Mouse (Mus musculus) heart, embryonic 13.5 days (tissue): ENCODE measurements around the gene Mslnl. TPM values are rescaled to one million over a fixed set of nuclear protein-coding genes. Genes with fewer than 3 reads are reported as not detected.
A peak's percentile ranks its signal among the peaks of the same experiment; 100 is the strongest.

Experiments used
- ATAC-seq: fragments of 200-750 bp; cut with Nextera tagmentation; 2 replicates; pipeline ENCODE4 v1.8.0; 2017; ENCODE audit warnings: moderate TSS enrichment; ENCODE audit not compliant: insufficient number of reproducible peaks, low FRiP score, low TSS enrichment; ENCODE audit errors: extremely low read depth
- H3K27ac ChIP-seq: fragments of 300-500 bp; sonication (generic); replicated peaks from 2 replicates; pipeline ENCODE4 v1.5.1; 2015; ENCODE audit warnings: moderate library complexity, mild to moderate bottlenecking, inconsistent platforms
- H3K27me3 ChIP-seq: fragments of 300-500 bp; sonication (generic); replicated peaks from 2 replicates; pipeline ENCODE4 v1.6.1; 2015; ENCODE audit warnings: mild to moderate bottlenecking, inconsistent platforms
- H3K36me3 ChIP-seq: fragments of 300-500 bp; sonication (generic); 2 replicates; pipeline ENCODE4 v1.6.1; 2015; ENCODE audit warnings: mild to moderate bottlenecking, inconsistent platforms
- H3K4me1 ChIP-seq: fragments of 300-500 bp; sonication (generic); 2 replicates; pipeline ENCODE4 v1.6.1; 2015; ENCODE audit warnings: inconsistent platforms
- H3K4me2 ChIP-seq: fragments of 300-500 bp; sonication (generic); 2 replicates; pipeline ENCODE4 v1.6.1; 2015; ENCODE audit warnings: inconsistent platforms, mild to moderate bottlenecking, moderate library complexity
- H3K4me3 ChIP-seq: fragments of 300-500 bp; sonication (generic); 2 replicates; pipeline ENCODE4 v1.5.1; 2015; ENCODE audit warnings: moderate library complexity, mild to moderate bottlenecking, inconsistent platforms
- H3K9ac ChIP-seq: fragments of 300-500 bp; sonication (generic); 2 replicates; pipeline ENCODE4 v1.6.1; 2015; ENCODE audit warnings: inconsistent platforms, mild to moderate bottlenecking, moderate library complexity
- H3K9me3 ChIP-seq: fragments of 300-500 bp; sonication (generic); 2 replicates; pipeline ENCODE4 v1.6.1; 2016; ENCODE audit warnings: inconsistent platforms
- WGBS: fragments of 180-500 bp; shearing (Covaris S2); methylation state at CpG from one replicate; pipeline ENCODE4 v1.1.7; 2015; ENCODE audit warnings: mixed read lengths; 5-methylcytosine and 5-hydroxymethylcytosine counted together
- polyA plus RNA-seq: library from polyadenylated mRNA; unstranded; fragments of >200 nt; fragmentation: Nextera tagmentation; extraction: Ambion mirVana; gene quantifications from 2 replicates; pipeline ENCODE4 v1.2.1, GENCODE M21; 2015

Gene Mslnl
- polyA plus RNA-seq: not detected in 2 replicates

DNA sequence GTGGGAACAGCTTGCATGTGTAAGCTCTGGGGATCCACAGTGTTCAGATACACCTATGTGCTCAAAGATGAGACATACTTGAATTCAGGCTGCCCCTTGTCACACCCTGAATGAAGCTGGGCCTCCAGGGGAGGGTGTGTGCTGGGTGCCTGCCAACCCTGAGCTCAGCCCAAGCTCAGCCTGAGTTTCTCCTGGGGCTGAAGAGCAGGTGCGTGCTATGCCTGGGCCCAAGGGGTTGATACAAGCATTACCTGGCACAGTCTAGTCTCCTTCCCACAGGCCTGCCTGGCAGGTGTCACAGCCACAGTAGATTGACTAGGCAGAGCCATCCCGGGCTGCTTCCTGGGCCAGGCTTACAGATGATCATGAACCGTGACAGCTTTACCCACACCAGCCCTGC is at the start of gene Mslnl:
Mslnl (plus strand) TSS at position 298 of the 400 bp plus-strand sequence.
- Histone ChIP-seq H3K9me3 (no peaks in the 10 kb centered on the region), H3K4me1 (no peaks in the 10 kb centered on the region), H3K27me3 (peaks cover 26% of the 10 kb centered on the region), H3K4me2 (no peak within 1 kb of the TSS), H3K36me3 (no peaks in the 10 kb centered on the region; the same call in 1 of the 2 replicates), H3K9ac (no peak within 1 kb of the TSS), H3K4me3 (no peak within 1 kb of the TSS), H3K27ac (no peak within 1 kb of the TSS)
- 70% methylated on average over 3 of the region's 3 CpGs for WGBS
- ATAC-seq: no peak

DNA sequence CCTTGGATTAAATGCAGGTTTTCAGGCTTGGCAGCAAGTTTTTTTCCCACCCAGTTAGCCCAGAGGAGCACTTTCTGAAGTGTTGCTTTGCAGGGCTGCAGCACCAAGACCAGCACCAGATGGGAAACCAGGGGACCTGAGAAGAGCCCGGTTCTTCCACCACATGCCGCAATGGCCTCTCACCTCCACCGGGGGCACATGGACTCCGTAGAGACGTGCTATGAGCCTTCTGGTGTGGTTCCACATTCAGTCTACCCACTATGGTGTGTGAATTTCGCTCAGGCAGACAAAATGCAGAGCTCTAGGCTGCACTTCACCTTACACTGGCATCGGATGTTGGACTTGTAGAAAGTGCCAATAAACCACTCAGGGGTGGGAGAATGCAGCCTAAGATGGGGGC is 49.5 kb upstream of the Mslnl start:
- Histone ChIP-seq H3K9me3 (no peaks in the 10 kb centered on the region), H3K9ac (no peak overlapping the region), H3K36me3 (no peaks in the 10 kb centered on the region), H3K27me3 (peaks cover 37% of the 10 kb centered on the region), H3K4me3 (no peak overlapping the region), H3K4me1 (no peaks in the 10 kb centered on the region), H3K27ac (no peak overlapping the region), H3K4me2 (no peak overlapping the region)
- ATAC-seq: no peak
- 27% methylated on average over 7 of the region's 7 CpGs for WGBS

GRCm38 (mm10) chr17:25688922-25689321 is 46.9 kb upstream of the Mslnl start:
- H3K4me2 ChIP-seq: no peak overlapping the region
- no peak overlapping the region for H3K27ac ChIP-seq
- no peaks in the 10 kb centered on the region for H3K36me3 ChIP-seq
- no peak overlapping the region for H3K9ac ChIP-seq
- WGBS: 76% methylated on average over 4 of the region's 4 CpGs
- H3K27me3 ChIP-seq: peaks cover 33% of the 10 kb centered on the region
- no peak for ATAC-seq
- no peaks in the 10 kb centered on the region for H3K4me1 ChIP-seq
- no peaks in the 10 kb centered on the region for H3K9me3 ChIP-seq
- no peak overlapping the region for H3K4me3 ChIP-seq

GRCm38 (mm10) chr17:25696263-25696662 is 39.6 kb upstream of the Mslnl start:
- H3K9ac ChIP-seq: no peak overlapping the region
- H3K27ac ChIP-seq: no peak overlapping the region
- no peak overlapping the region for H3K4me2 ChIP-seq
- ATAC-seq: no peak
- H3K36me3 ChIP-seq: no peaks in the 10 kb centered on the region
- no peaks in the 10 kb centered on the region for H3K9me3 ChIP-seq
- H3K4me3 ChIP-seq: no peak overlapping the region
- no peaks in the 10 kb centered on the region for H3K4me1 ChIP-seq
- 39% methylated on average over 1 of the region's 1 CpGs for WGBS
- H3K27me3 ChIP-seq: peaks cover 29% of the 10 kb centered on the region

DNA sequence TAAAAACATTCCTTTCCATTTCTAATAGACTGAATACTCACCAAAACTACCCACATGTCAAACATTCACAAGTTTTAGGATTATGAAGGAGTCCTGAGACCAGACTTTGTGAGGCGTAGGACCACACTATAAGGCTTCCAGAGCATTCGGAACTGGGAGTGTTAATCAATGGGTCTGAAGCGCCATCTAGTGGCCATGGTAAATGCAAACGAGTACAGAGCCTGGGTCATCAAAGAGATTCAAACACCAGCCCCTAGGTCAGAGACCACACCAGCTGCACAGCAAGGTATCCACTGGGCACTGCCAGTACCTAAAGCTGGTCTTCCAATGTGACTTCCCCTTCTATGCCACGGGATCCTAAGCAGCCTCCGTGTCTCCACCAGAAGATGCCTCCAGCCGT is 37.4 kb upstream of the Mslnl start:
- H3K27me3 ChIP-seq: peaks cover 46% of the 10 kb centered on the region
- no peaks in the 10 kb centered on the region for H3K4me1 ChIP-seq
- no peak overlapping the region for H3K9ac ChIP-seq
- no peak for ATAC-seq
- H3K36me3 ChIP-seq: no peaks in the 10 kb centered on the region
- H3K27ac ChIP-seq: no peak overlapping the region
- no peaks in the 10 kb centered on the region for H3K9me3 ChIP-seq
- H3K4me2 ChIP-seq: no peak overlapping the region
- 12% methylated on average over 7 of the region's 7 CpGs for WGBS
- H3K4me3 ChIP-seq: no peak overlapping the region

DNA sequence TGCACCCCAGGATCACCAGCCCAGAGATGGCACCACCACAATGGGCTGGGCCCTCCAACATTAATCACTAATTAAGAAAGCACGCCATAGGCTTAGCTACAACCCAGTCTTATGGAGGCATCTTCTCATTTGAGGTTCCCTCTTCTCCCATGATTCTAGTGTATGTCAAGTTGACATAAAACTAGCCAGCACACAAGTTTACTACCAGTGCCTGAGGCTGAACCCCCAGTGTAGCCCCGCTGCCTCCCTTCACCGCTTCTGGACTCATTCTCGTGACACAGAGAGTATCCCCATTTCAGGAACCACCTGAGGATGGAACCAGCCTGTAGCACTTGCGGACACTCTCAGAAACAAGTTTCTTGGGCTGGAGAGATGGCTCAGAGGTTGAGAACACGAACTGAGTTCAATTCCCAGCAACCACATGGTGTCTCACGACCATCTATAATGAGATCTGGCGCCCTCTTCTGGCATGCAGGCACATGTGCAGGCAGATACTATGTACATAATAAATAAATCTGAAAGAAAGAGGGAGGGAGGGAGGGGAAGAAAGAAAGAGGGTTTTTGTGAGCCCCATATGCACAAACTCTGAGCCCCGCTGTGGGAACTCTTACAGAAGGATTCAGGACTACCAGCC is 34.9 kb upstream of the Mslnl start:
- ATAC-seq: no peak
- H3K9me3 ChIP-seq: no peaks in the 10 kb centered on the region
- WGBS: 53% methylated on average over 9 of the region's 9 CpGs

GRCm38 (mm10) chr17:25709994-25710393 is 25.8 kb upstream of the Mslnl start:
- Histone ChIP-seq H3K27me3 (peaks cover 15% of the 10 kb centered on the region), H3K27ac (no peak overlapping the region), H3K9ac (no peak overlapping the region), H3K4me2 (no peak overlapping the region), H3K9me3 (peaks cover 4% of the 10 kb centered on the region), H3K4me3 (no peak overlapping the region), H3K4me1 (no peaks in the 10 kb centered on the region), H3K36me3 (no peaks in the 10 kb centered on the region)
- 88% methylated on average over 2 of the region's 2 CpGs for WGBS
- ATAC-seq: no peak

More for the DNA sequence above, 34.9 kb upstream of the Mslnl start:
- Histone ChIP-seq H3K27ac (no peak overlapping the region), H3K4me2 (no peak overlapping the region), H3K4me1 (no peaks in the 10 kb centered on the region), H3K27me3 (peaks cover 46% of the 10 kb centered on the region), H3K36me3 (no peaks in the 10 kb centered on the region), H3K4me3 (no peak overlapping the region), H3K9ac (no peak overlapping the region)

DNA sequence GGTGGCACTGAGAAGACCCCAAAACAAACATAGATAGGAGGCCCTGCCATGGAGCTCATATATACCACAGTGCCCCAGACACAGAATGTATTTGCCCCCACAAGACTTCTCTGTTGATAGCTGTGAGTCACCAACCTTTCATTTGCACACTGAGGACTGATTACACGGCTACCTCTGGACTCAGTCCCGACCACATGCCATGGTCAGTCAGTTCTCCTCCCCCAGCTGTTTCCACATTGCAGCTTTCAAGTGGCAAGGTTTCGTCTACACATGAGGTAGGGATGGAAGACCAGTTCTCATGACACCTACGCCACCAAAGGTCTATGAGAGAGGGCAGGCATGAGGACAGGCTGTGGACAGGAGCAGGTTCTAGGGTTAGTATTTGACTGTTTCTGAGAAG is 24.7 kb upstream of the Mslnl start:
- 63% methylated on average over 4 of the region's 4 CpGs for WGBS
- no peak overlapping the region for H3K4me3 ChIP-seq
- peaks cover 7% of the 10 kb centered on the region for H3K4me1 ChIP-seq
- H3K36me3 ChIP-seq: no peaks in the 10 kb centered on the region
- no peak overlapping the region for H3K4me2 ChIP-seq
- no peak overlapping the region for H3K27ac ChIP-seq
- ATAC-seq: no peak
- H3K9me3 ChIP-seq: peaks cover 4% of the 10 kb centered on the region
- peaks cover 27% of the 10 kb centered on the region for H3K27me3 ChIP-seq
- no peak overlapping the region for H3K9ac ChIP-seq

GRCm38 (mm10) chr17:25715627-25716026 is 20.2 kb upstream of the Mslnl start:
- H3K27ac ChIP-seq: no peak overlapping the region
- ATAC-seq: no peak
- no peak overlapping the region for H3K4me3 ChIP-seq
- 28% methylated on average over 3 of the region's 3 CpGs for whole genome bisulfite sequencing
- H3K9me3 ChIP-seq: no peaks in the 10 kb centered on the region
- peaks cover 18% of the 10 kb centered on the region for H3K36me3 ChIP-seq
- peaks cover 58% of the 10 kb centered on the region for H3K27me3 ChIP-seq
- H3K9ac ChIP-seq: no peak overlapping the region
- H3K4me2 ChIP-seq: no peak overlapping the region
- H3K4me1 ChIP-seq: peaks cover 26% of the 10 kb centered on the region

GRCm38 (mm10) chr17:25716130-25716529 is 19.7 kb upstream of the Mslnl start:
- no peaks in the 10 kb centered on the region for H3K9me3 ChIP-seq
- peaks cover 58% of the 10 kb centered on the region for H3K27me3 ChIP-seq
- 4% methylated on average over 6 of the region's 6 CpGs for WGBS
- no peak overlapping the region for H3K4me3 ChIP-seq
- peaks cover 23% of the 10 kb centered on the region for H3K36me3 ChIP-seq
- no peak overlapping the region for H3K27ac ChIP-seq
- no peak for ATAC-seq
- peaks cover 26% of the 10 kb centered on the region for H3K4me1 ChIP-seq
- no peak overlapping the region for H3K9ac ChIP-seq
- H3K4me2 ChIP-seq: peak overlapping the region; percentile 79; the same call in 1 of the 2 replicates

- peak within 1 kb of the TSS; percentile 79 for H3K4me2 ChIP-seq
- peaks cover 57% of the 10 kb centered on the region for H3K27me3 ChIP-seq
- H3K36me3 ChIP-seq: peaks cover 31% of the 10 kb centered on the region
- H3K4me1 ChIP-seq: peaks cover 26% of the 10 kb centered on the region
- peak within 1 kb of the TSS; percentile 53 for H3K4me3 ChIP-seq
- ATAC-seq: no peak
- 2% methylated on average over 45 of the region's 45 CpGs for WGBS
- H3K9me3 ChIP-seq: no peaks in the 10 kb centered on the region
- H3K27ac ChIP-seq: no peak within 1 kb of the TSS
- peak within 1 kb of the TSS; percentile 67 for H3K9ac ChIP-seq
These were observed 18.9 kb upstream of the Mslnl start, which contains the start of gene Gng13 for GRCm38 (mm10) chr17:25716711-25717637. Gene Gng13, plus strand, starts transcription at chr17:25717171.
